Mouse (Mus musculus) lung, adult 2 months (tissue): Measurements from ENCODE around the gene Zbtb20. TPM values are rescaled to one million over a fixed set of nuclear protein-coding genes. Genes with fewer than 3 reads are reported as not detected.

Source experiments
- DNase-seq: peaks from one replicate; pipeline ENCODE4 v3.0.0; 2022
- H3K4me1 ChIP-seq: fragments of 200-500 bp; 2 replicates; pipeline ENCODE4 v1.6.1; 2011; ENCODE audit warnings: low read length; ENCODE audit not compliant: control insufficient read depth, insufficient read depth
- H3K4me3 ChIP-seq: fragments of 200-500 bp; replicated peaks from 2 replicates; pipeline ENCODE3; 2011; ENCODE audit warnings: low read depth, mild to moderate bottlenecking, control low read depth, low read length; ENCODE audit errors: extremely low read depth
- CTCF ChIP-seq: fragments of 200-500 bp; IDR thresholded peaks from 2 replicates; pipeline ENCODE4 v1.5.1; 2011; ENCODE audit warnings: mild to moderate bottlenecking, low read length, control low read depth; ENCODE audit not compliant: insufficient read depth
- POLR2A ChIP-seq: fragments of 200-500 bp; IDR thresholded peaks from 2 replicates; pipeline ENCODE4 v1.6.1; 2011; ENCODE audit warnings: low read depth, mild to moderate bottlenecking, control low read depth, low read length, borderline replicate concordance; ENCODE audit errors: extremely low read depth
- WGBS: fragments of 180-500 bp; shearing (Covaris S2); methylation state at CpG from one replicate; pipeline ENCODE4 v1.1.7; 2018; 5-methylcytosine and 5-hydroxymethylcytosine counted together
- polyA plus RNA-seq: library from polyadenylated mRNA; depleted of rRNA; stranded (reverse); fragments of >200 nt; gene quantifications from 2 replicates; pipeline ENCODE4 v1.2.3, GENCODE M21; 2012

Gene Zbtb20
- polyA plus RNA-seq, 1 experiment = 30.7 TPM

DNA sequence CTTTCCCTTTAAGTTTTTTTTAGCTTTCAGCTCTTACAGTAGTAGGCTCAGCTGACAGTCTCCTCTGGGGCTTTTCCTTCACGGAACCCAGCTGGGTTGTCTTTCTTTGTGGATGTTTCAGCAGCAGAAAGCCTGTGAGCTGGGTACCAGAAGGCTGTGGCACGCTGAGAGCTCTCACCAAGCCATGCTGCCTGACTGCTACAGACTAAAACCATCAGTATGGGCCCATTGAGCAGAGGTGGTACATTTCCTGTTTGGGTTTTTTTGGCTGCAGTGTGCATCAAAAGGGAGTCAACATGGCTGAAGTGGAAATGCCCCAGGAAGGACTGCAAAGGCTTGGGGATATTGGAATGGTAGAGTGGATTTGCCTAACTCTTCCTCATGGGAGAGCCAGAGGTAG is 724.0 kb downstream of the Zbtb20 start:
- 83% methylated on average over 2 of the region's 2 CpGs for WGBS

DNA sequence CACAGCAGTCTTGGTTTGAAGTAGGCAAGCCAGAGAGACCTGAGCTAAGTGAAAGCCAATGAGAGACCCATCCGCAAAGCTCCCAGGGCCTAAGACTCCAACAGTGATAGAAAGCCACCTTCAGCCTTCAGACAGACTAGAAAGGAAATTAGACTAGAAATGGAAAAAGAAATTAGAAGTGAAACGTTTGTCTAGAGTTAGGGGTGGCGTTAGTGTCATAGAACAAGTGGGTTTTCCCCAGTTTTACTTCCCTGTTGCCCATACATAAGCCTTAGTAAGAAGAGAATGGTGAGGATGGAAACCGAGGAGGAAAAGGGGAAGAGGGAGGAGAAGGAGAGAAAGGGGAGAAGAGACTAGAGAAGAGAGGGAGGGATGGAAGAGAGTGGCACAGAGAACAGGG is 726.9 kb downstream of the Zbtb20 start:
- DNase-seq = no peak
- Histone ChIP-seq H3K4me3 (no peak overlapping the region), H3K4me1 (no peaks in the 10 kb centered on the region)
- 72% methylated on average over 4 of the region's 4 CpGs for WGBS
- TF ChIP-seq POLR2A (no peak), CTCF (no peak)

More for the DNA sequence above, 724.0 kb downstream of the Zbtb20 start:
- no peak for DNase-seq
- TF ChIP-seq POLR2A = no peak
- TF ChIP-seq CTCF = no peak
- no peaks in the 10 kb centered on the region for H3K4me1 ChIP-seq
- no peak overlapping the region for H3K4me3 ChIP-seq

DNA sequence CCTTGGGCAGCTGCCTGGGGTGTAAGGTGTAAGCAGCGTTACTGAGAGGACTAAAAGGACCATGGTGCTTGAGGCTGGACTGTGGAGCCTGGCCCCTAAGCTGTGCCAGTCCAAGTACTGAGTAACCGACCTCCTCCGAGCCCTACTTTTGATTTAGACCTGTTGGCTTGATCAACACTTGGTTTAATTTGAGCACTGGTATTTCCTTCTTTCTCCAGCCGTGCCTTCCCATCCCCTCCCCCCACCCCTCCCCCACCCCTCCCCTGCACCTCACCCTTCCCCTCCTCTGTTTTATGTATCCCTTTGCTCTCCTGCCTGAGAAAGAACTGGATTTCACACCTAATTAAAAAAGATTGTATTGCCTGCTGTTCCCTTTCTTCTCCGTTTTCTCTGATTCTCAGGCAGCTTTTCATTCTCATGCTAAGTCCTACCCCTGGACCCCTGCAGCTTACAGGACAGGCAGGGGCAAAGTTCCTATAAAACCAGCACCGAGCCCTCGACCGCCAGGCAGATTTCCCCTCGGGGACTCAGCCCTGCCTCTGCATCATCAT is 728.0 kb downstream of the Zbtb20 start:
- H3K4me1 ChIP-seq = no peaks in the 10 kb centered on the region
- TF ChIP-seq POLR2A = no peak
- no peak for DNase-seq
- no peak overlapping the region for H3K4me3 ChIP-seq
- WGBS = 58% methylated on average over 9 of the region's 9 CpGs

DNA sequence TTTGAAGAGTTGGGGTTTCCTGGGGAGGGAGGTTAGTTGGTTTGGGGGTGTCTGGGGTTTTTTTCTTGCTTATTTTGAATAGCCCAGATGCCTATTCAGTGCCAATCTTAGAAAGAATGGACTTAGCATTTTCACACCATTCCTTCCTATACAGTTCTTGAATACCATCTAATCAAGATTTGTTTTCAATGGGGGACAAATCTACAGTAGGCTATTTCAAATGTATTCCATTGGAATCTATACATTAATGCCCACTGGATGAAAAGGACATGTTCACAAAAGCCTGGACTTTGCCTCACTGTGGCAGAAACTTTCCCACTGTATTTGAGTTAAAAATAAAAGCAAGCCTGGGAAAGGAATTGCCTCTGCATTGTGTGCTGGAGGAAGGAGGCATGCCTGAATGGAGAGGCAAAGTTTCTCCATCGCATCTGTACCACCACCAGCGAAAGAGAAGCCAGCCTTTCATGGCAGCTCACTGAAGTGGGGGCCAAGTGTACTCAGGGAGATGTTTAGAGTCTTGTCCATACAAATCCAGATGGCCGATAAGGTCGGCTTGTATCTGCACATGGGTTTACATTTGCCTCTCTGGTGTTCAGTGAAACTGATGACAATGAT is 728.8 kb downstream of the Zbtb20 start:
- no peaks in the 10 kb centered on the region for H3K4me1 ChIP-seq
- 55% methylated on average over 4 of the region's 4 CpGs for WGBS
- H3K4me3 ChIP-seq = no peak overlapping the region
- no peak for TF ChIP-seq CTCF
- TF ChIP-seq POLR2A = no peak
- no peak for DNase-seq

DNA sequence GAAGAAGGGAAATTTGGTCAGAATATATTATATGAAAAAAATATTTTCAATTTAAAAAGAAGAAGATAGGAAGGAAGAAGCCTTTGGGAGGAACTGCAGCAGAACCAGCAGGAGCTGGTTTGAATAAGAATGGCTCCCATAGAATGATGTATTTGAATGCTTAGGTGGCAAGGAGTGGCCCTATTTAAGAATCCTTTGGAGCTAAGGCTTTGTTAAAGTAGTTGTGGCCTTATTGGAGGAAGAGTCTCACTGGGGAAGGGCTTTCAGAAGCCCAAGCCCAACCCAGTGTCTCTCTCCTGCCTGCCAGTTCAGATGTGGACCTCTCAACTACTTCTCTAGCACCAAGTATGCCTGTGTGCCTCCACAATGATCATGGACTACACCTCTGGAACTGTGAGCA is 731.4 kb downstream of the Zbtb20 start:
- no peak for TF ChIP-seq CTCF
- no peak for TF ChIP-seq POLR2A
- no peak for DNase-seq
- H3K4me3 ChIP-seq = no peak overlapping the region
- no peaks in the 10 kb centered on the region for H3K4me1 ChIP-seq

DNA sequence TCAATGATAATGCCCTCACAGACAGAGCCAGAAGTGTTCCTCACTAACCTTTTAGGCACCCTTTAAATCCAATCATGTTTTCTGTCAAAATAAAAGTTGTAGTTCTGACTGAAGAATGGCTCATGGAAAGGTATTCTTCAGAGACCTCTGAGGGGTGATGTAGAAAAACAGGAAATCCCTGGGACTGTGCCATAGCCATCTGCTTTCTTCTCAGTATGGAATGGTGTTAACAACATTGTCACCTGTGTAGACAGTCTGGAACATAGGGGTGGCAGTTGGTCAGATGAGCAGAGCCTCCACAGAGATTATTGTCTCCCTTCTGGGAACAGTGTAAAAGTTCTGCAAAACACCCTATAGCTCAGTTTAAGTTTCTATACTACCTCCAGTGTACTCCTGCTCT is 732.4 kb downstream of the Zbtb20 start:
- no peak overlapping the region for H3K4me3 ChIP-seq
- TF ChIP-seq POLR2A (no peak), CTCF (no peak)

DNA sequence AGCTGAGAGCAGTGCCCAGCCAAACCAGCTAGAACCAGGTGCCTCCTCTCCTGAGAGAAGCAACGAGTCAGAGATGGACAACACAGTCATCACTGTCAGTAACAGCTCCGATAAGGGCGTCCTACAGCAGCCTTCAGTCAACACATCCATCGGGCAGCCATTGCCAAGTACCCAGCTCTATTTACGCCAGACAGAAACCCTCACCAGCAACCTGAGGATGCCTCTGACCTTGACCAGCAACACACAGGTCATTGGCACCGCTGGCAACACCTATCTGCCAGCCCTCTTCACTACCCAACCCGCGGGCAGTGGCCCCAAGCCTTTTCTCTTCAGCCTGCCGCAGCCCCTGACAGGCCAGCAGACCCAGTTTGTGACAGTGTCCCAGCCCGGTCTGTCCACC is 734.7 kb downstream of the Zbtb20 start:
- Histone ChIP-seq H3K4me1 (0 out of 2 replicates have a peak, but pooled peaks cover 2% of the 10 kb centered on the region), H3K4me3 (no peak overlapping the region)
- 85% methylated on average over 10 of the region's 10 CpGs for WGBS
- DNase-seq = no peak
- TF ChIP-seq POLR2A = no peak
- no peak for TF ChIP-seq CTCF

More for the DNA sequence above, 732.4 kb downstream of the Zbtb20 start:
- H3K4me1 ChIP-seq = no peaks in the 10 kb centered on the region
- no peak for DNase-seq

DNA sequence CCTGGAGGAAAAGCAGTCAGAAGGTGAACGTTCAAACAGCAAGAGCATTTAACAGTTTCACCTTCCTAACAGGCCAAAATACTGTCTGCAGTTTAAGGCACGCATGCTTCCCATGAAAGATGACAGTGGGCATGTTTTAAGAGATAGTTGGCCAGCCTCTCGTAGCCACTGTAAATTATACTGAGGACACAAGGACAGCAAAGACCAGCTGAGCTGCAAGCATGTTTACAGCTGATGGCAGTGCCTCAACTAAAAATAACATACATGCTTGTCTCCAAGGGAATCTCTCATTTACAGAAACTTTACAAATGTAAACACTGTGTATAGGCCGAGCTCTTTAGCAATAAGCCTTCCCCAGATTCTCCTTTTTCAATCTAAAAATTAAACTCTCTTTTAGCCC is 740.7 kb downstream of the Zbtb20 start:
- H3K4me1 ChIP-seq = 0 out of 2 replicates have a peak, but pooled peaks cover 2% of the 10 kb centered on the region
- H3K4me3 ChIP-seq = no peak overlapping the region
- WGBS = 63% methylated on average over 4 of the region's 4 CpGs
- TF ChIP-seq CTCF (no peak), POLR2A (no peak)
- DNase-seq = no peak

DNA sequence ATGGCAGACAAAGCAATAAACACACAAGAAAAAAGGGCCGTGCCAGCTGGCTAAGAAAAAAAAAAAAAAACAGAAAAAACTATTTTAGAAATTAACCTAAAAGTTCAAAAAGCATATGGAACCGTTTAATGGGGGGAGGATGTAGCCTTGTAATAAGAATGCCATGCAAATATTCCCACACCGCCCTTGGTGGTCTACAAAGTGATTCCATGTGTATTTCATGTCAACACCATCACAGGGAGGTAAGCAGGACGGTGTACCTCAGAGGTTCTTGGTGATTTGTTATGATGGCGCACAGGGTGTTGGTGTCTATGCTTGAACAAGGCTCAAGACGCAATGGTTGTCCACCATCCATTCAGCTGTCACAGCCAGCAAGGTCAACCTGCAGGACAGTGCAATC is 741.7 kb downstream of the Zbtb20 start:
- Histone ChIP-seq H3K4me1 (0 out of 2 replicates have a peak, but pooled peaks cover 4% of the 10 kb centered on the region), H3K4me3 (no peak overlapping the region)
- DNase-seq = no peak
- TF ChIP-seq POLR2A (no peak), CTCF (no peak)
- WGBS = 89% methylated on average over 6 of the region's 6 CpGs

DNA sequence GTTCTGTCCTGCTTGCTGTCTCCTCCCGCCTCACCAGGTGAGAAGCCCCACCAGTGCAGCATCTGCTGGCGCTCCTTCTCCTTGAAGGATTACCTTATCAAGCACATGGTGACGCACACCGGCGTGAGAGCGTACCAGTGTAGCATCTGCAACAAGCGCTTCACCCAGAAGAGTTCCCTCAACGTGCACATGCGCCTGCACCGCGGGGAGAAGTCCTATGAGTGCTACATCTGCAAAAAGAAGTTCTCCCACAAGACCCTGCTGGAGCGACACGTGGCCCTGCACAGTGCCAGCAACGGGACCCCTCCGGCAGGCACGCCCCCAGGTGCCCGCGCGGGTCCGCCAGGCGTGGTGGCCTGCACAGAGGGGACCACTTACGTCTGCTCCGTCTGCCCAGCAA is 742.6 kb downstream of the Zbtb20 start:
- DNase-seq = no peak
- Histone ChIP-seq H3K4me3 (no peak overlapping the region), H3K4me1 (0 out of 2 replicates have a peak, but pooled peaks cover 4% of the 10 kb centered on the region)
- TF ChIP-seq CTCF (no peak), POLR2A (no peak)
- 92% methylated on average over 23 of the region's 23 CpGs for WGBS

DNA sequence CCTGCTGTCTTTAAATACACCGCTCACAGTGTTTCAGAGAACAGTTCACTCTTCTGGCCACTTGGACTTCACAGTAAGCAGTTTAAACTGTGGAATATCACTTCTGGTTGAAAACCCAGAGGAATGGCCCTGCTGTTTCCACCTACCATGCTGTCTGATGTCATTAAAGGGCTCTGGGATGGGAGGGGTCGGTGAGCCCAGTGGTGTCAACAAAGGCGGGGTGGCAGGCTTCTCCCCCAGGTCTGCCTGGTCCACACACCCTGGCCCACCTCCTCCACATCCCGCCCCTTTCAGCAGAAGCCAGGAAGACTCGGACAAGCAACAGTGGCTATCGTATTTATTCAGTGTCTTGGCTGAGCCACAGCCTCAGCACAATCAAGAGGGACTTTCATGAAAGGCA is 743.6 kb downstream of the Zbtb20 start:
- Histone ChIP-seq H3K4me1 (peaks cover 4% of the 10 kb centered on the region; the same call in 1 of the 2 replicates), H3K4me3 (no peak overlapping the region)
- no peak for TF ChIP-seq POLR2A
- no peak for TF ChIP-seq CTCF
- DNase-seq = no peak
- 57% methylated on average over 6 of the region's 6 CpGs for WGBS
